Mouse (Mus musculus) spleen, adult 2 months (tissue): ENCODE data around the gene Nxph4. TPM values are rescaled to one million over a fixed set of nuclear protein-coding genes. Genes with fewer than 3 reads are reported as not detected.

Experiments
- DNase-seq, 2 experiments: peaks; one replicate each; pipeline versions ENCODE4 v3.0.0 to v3.0.0-alpha.2; 2012 to 2021; ENCODE audit warnings: low spot score in 2 of 2, low read depth in 1 of 2
- H3K27ac ChIP-seq: fragments of 200-500 bp; 2 replicates; pipeline ENCODE4 v1.5.1; 2012; ENCODE audit warnings: low read length, inconsistent platforms; ENCODE audit not compliant: insufficient read depth
- H3K27me3 ChIP-seq: fragments of 200-500 bp; 2 replicates; pipeline ENCODE4 v1.6.1; 2012; ENCODE audit warnings: mild to moderate bottlenecking, moderate library complexity, low read length, inconsistent platforms; ENCODE audit not compliant: control insufficient read depth, insufficient read depth
- H3K36me3 ChIP-seq: fragments of 200-500 bp; 2 replicates; pipeline ENCODE4 v1.6.1; 2012; ENCODE audit warnings: mild to moderate bottlenecking, low read length, inconsistent platforms; ENCODE audit not compliant: control insufficient read depth, insufficient read depth
- H3K4me1 ChIP-seq: fragments of 200-500 bp; 2 replicates; pipeline ENCODE4 v1.6.1; 2011; ENCODE audit warnings: inconsistent platforms; ENCODE audit not compliant: control insufficient read depth, insufficient read depth, insufficient read length
- H3K4me3 ChIP-seq: fragments of 200-500 bp; 2 replicates; pipeline ENCODE4 v1.5.1; 2011; ENCODE audit warnings: mild to moderate bottlenecking, inconsistent platforms; ENCODE audit not compliant: insufficient read depth, insufficient read length; ENCODE audit errors: extremely low read depth
- CTCF ChIP-seq: fragments of 200-500 bp; IDR thresholded peaks from 2 replicates; pipeline ENCODE4 v1.5.1; 2011; ENCODE audit warnings: mild to moderate bottlenecking, inconsistent platforms; ENCODE audit not compliant: insufficient read depth, insufficient read length, insufficient replicate concordance; ENCODE audit errors: extremely low read depth
- POLR2A ChIP-seq: fragments of 200-500 bp; IDR thresholded peaks from 2 replicates; pipeline ENCODE4 v1.6.1; 2011; ENCODE audit warnings: low read depth, low read length, inconsistent platforms
- WGBS: fragments of 180-500 bp; shearing (Covaris S2); methylation state at CpG from one replicate; pipeline ENCODE4 v1.1.7; 2018; 5-methylcytosine and 5-hydroxymethylcytosine counted together
- polyA plus RNA-seq: library from polyadenylated mRNA; depleted of rRNA; stranded (reverse); fragments of >200 nt; gene quantifications from 2 replicates; pipeline ENCODE4 v1.2.3, GENCODE M21; 2012

Nxph4 gene
- polyA plus RNA-seq, 1 experiment = not detected

GRCm38 (mm10) chr10:127534929-127535384, 598 bp upstream of the Nxph4 start:
- Histone ChIP-seq H3K36me3 (no peaks in the 10 kb centered on the region), H3K27me3 (peaks cover 28% of the 10 kb centered on the region), H3K4me1 (peaks cover 13% of the 10 kb centered on the region), H3K27ac (no peak overlapping the region), H3K4me3 (peak overlapping the region; percentile 36; the same call in 1 of the 2 replicates)
- WGBS = 3% methylated on average over 30 of the region's 30 CpGs
- TF ChIP-seq CTCF (no peak), POLR2A (no peak)
- no peak for DNase-seq

- Histone ChIP-seq H3K27ac (no peak overlapping the region), H3K4me1 (peaks cover 15% of the 10 kb centered on the region), H3K27me3 (peaks cover 36% of the 10 kb centered on the region), H3K4me3 (no peak overlapping the region), H3K36me3 (no peaks in the 10 kb centered on the region)
- WGBS = 5% methylated on average over 4 of the region's 4 CpGs
- no peak for TF ChIP-seq CTCF
- no peak for TF ChIP-seq POLR2A
- no peak for DNase-seq
Observed at GRCm38 (mm10) chr10:127531548-127531947, 2.8 kb downstream of the Nxph4 start.

- peaks cover 38% of the 10 kb centered on the region for H3K27me3 ChIP-seq
- DNase-seq = no peak
- no peak overlapping the region for H3K27ac ChIP-seq
- TF ChIP-seq CTCF (no peak), POLR2A (no peak)
- peaks cover 18% of the 10 kb centered on the region for H3K4me1 ChIP-seq
- H3K4me3 ChIP-seq = no peak overlapping the region
- 6% methylated on average over 21 of the region's 25 CpGs for WGBS
- no peaks in the 10 kb centered on the region for H3K36me3 ChIP-seq
Observed at GRCm38 (mm10) chr10:127530945-127531344, 3.4 kb downstream of the Nxph4 start.

GRCm38 (mm10) chr10:127527481-127527880, 6.9 kb downstream of the Nxph4 start:
- no peak for TF ChIP-seq POLR2A
- TF ChIP-seq CTCF = no peak
- Histone ChIP-seq H3K4me3 (no peak overlapping the region), H3K36me3 (no peaks in the 10 kb centered on the region), H3K27me3 (peaks cover 33% of the 10 kb centered on the region), H3K27ac (no peak overlapping the region), H3K4me1 (peaks cover 6% of the 10 kb centered on the region; the same call in 1 of the 2 replicates)
- no peak for DNase-seq
- WGBS = 17% methylated on average over 17 of the region's 17 CpGs

- under 1% methylated on average over 26 of the region's 26 CpGs for WGBS
- TF ChIP-seq POLR2A = no peak
- no peak; the same call in 1 of the 2 replicates for TF ChIP-seq CTCF
Observed at GRCm38 (mm10) chr10:127526681-127527080, 7.7 kb downstream of the Nxph4 start.

GRCm38 (mm10) chr10:127526048-127526447, 8.3 kb downstream of the Nxph4 start:
- no peak for DNase-seq
- no peak for TF ChIP-seq CTCF
- TF ChIP-seq POLR2A = no peak
- Histone ChIP-seq H3K4me3 (peak overlapping the region; percentile 31; the same call in 1 of the 2 replicates), H3K27me3 (peaks cover 25% of the 10 kb centered on the region), H3K27ac (no peak overlapping the region), H3K36me3 (no peaks in the 10 kb centered on the region), H3K4me1 (peaks cover 9% of the 10 kb centered on the region)
- 2% methylated on average over 26 of the region's 26 CpGs for WGBS

More at GRCm38 (mm10) chr10:127526681-127527080, 7.7 kb downstream of the Nxph4 start:
- H3K27ac ChIP-seq = no peak overlapping the region
- DNase-seq = peak in 1 of 2 experiments; percentile 27
- H3K27me3 ChIP-seq = peaks cover 28% of the 10 kb centered on the region
- H3K36me3 ChIP-seq = no peaks in the 10 kb centered on the region
- peak overlapping the region; percentile 31; the same call in 1 of the 2 replicates for H3K4me3 ChIP-seq
- peaks cover 6% of the 10 kb centered on the region; the same call in 1 of the 2 replicates for H3K4me1 ChIP-seq

GRCm38 (mm10) chr10:127524646-127525255, 9.6 kb downstream of the Nxph4 start:
- TF ChIP-seq POLR2A (no peak), CTCF (no peak)
- no peak for DNase-seq
- Histone ChIP-seq H3K4me1 (peaks cover 13% of the 10 kb centered on the region), H3K36me3 (no peaks in the 10 kb centered on the region), H3K27me3 (peaks cover 20% of the 10 kb centered on the region), H3K27ac (no peak overlapping the region), H3K4me3 (no peak overlapping the region)
- WGBS = 21% methylated on average over 23 of the region's 23 CpGs
